10 mouse cellular contexts compared by ENCODE assay signal in the genomic region with DNA sequence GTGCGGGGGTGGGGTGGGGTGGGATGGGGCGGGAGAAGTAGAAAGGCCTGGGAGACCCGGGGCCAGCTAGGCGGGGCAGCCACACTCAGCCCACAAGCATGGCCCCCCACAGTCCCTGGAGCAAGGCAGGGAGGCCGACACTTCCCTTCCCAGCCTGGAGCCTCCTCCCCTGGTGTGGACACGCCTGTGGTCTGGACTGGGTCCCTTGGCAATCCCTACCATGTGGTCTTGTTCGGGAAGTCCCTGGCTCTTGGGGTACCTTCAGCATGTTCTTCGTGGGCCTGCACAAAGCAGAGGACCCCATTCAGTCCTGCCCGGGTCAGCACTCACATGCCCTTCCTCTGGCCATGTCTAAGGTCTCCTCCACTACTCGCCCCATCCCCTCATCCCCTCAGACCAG. TPM values are rescaled to one million over a fixed set of nuclear protein-coding genes. Genes with fewer than 3 reads are reported as not detected.
DNase-seq lines count a peak whose midpoint lies in the region; ATAC-seq and TF ChIP-seq lines count a peak whose summit lies in the region.
"Had no signal": no experiment of that assay in that cellular context is flagged by ENCODE, and none has a peak within 500 bp of the region (broad histone marks: within the 10 kb centered on the region; RNA-seq: fewer than 3 reads in every experiment).

No protein-coding gene starts in this region.

- 50% methylated on average over 10 of the region's 10 CpGs for WGBS in heart, adult 2 months
- 58% methylated on average over 10 of the region's 10 CpGs for WGBS in midbrain, embryonic 13.5 days
- WGBS in midbrain, embryonic 16.5 days, result 59% methylated on average over 10 of the region's 10 CpGs
- WGBS in embryonic facial prominence, embryonic 14.5 days, result 59% methylated on average over 10 of the region's 10 CpGs
- WGBS in midbrain, embryonic 14.5 days, result 61% methylated on average over 10 of the region's 10 CpGs

- H3K36me3 ChIP-seq in heart, adult 2 months (ENCODE audit: control insufficient read depth, insufficient read depth, low read length), result peaks cover 2% of the 10 kb centered on the region; the same call in 1 of the 2 replicates
- peaks cover 20% of the 10 kb centered on the region for H3K36me3 ChIP-seq in midbrain, embryonic 13.5 days
- no peaks in the 10 kb centered on the region for H3K36me3 ChIP-seq in midbrain, embryonic 16.5 days (ENCODE audit: control insufficient read depth, insufficient read depth, low read length)
- H3K36me3 ChIP-seq in embryonic facial prominence, embryonic 14.5 days (ENCODE audit: control insufficient read depth, insufficient read depth, low read length), result no peaks in the 10 kb centered on the region
- peaks cover 26% of the 10 kb centered on the region for H3K36me3 ChIP-seq in midbrain, embryonic 14.5 days (ENCODE audit: control insufficient read depth, insufficient read depth, low read length)
- H3K36me3 ChIP-seq: lung, embryonic 15.5 days had no signal

- H3K79me2 ChIP-seq in heart, adult 2 months (replicated peaks; ENCODE audit: control insufficient read depth, insufficient read depth, low read length), result 0 out of 2 replicates have a peak, but pooled peaks cover 1% of the 10 kb centered on the region

- H3K27me3 ChIP-seq in heart, adult 2 months (ENCODE audit: control insufficient read depth, insufficient read depth, low read length), result no peaks in the 10 kb centered on the region
- H3K27me3 ChIP-seq in midbrain, embryonic 13.5 days, result no peaks in the 10 kb centered on the region
- no peaks in the 10 kb centered on the region for H3K27me3 ChIP-seq in midbrain, embryonic 16.5 days (ENCODE audit: control insufficient read depth, insufficient read depth, low read depth, low read length)
- H3K27me3 ChIP-seq in embryonic facial prominence, embryonic 14.5 days (replicated peaks; ENCODE audit: control insufficient read depth, insufficient read depth, low read length), result no peaks in the 10 kb centered on the region
- H3K27me3 ChIP-seq in midbrain, embryonic 14.5 days (ENCODE audit: control insufficient read depth, insufficient read depth, low read length), result no peaks in the 10 kb centered on the region
- H3K27me3 ChIP-seq: lung, embryonic 15.5 days had no signal

- no peak overlapping the region for H3K9ac ChIP-seq in heart, adult 2 months (ENCODE audit: low read depth, low read length)
- 0 out of 2 replicates have a peak overlapping the region, but pooled peaks have one; percentile 12 for H3K9ac ChIP-seq in midbrain, embryonic 13.5 days (replicated peaks)
- no peak overlapping the region for H3K9ac ChIP-seq in midbrain, embryonic 16.5 days (ENCODE audit: low read depth, low read length)
- H3K9ac ChIP-seq in embryonic facial prominence, embryonic 14.5 days (ENCODE audit: low read depth, low read length), result no peak overlapping the region
- no peak overlapping the region for H3K9ac ChIP-seq in midbrain, embryonic 14.5 days (replicated peaks; ENCODE audit: low read length)
- H3K9ac ChIP-seq: lung, embryonic 15.5 days had no signal

- ATAC-seq in midbrain, embryonic 13.5 days, result no peak
- ATAC-seq in midbrain, embryonic 16.5 days, result no peak
- no peak for ATAC-seq in embryonic facial prominence, embryonic 14.5 days (ENCODE audit: low read depth)
- no peak for ATAC-seq in midbrain, embryonic 14.5 days (ENCODE audit: low FRiP score, low TSS enrichment)

- no peaks in the 10 kb centered on the region for H3K9me3 ChIP-seq in midbrain, embryonic 13.5 days
- H3K9me3 ChIP-seq in midbrain, embryonic 16.5 days (replicated peaks; ENCODE audit: control insufficient read depth, low read length, poor library complexity, severe bottlenecking), result no peaks in the 10 kb centered on the region
- no peaks in the 10 kb centered on the region for H3K9me3 ChIP-seq in embryonic facial prominence, embryonic 14.5 days (ENCODE audit: control insufficient read depth, low read length)
- no peaks in the 10 kb centered on the region for H3K9me3 ChIP-seq in midbrain, embryonic 14.5 days (ENCODE audit: control insufficient read depth, low read length)
- H3K9me3 ChIP-seq: lung, embryonic 15.5 days had no signal

- H3K4me1 ChIP-seq in heart, adult 2 months (ENCODE audit: control insufficient read depth, insufficient read depth, low read length), result peaks cover 47% of the 10 kb centered on the region
- peaks cover 100% of the 10 kb centered on the region for H3K4me1 ChIP-seq in midbrain, embryonic 13.5 days (replicated peaks)
- peaks cover 75% of the 10 kb centered on the region for H3K4me1 ChIP-seq in midbrain, embryonic 16.5 days (ENCODE audit: control insufficient read depth, insufficient read depth, low read length)
- peaks cover 95% of the 10 kb centered on the region for H3K4me1 ChIP-seq in embryonic facial prominence, embryonic 14.5 days (ENCODE audit: control insufficient read depth, insufficient read depth, low read length)
- peaks cover 83% of the 10 kb centered on the region for H3K4me1 ChIP-seq in midbrain, embryonic 14.5 days (ENCODE audit: control insufficient read depth, insufficient read depth, low read length)

- intact Hi-C loops in heart, adult 2 months (cut with DNase I), result loop anchor here (5.0 kb wide), 1 partner anchor 114 kb away; no protein-coding TSS in a partner anchor

- H3K4me3 ChIP-seq in heart, adult 2 months, result no peak overlapping the region
- H3K4me3 ChIP-seq in midbrain, embryonic 13.5 days (replicated peaks), result no peak overlapping the region
- H3K4me3 ChIP-seq in midbrain, embryonic 16.5 days (ENCODE audit: low read depth, low read length), result no peak overlapping the region
- no peak overlapping the region for H3K4me3 ChIP-seq in embryonic facial prominence, embryonic 14.5 days (ENCODE audit: low read depth, low read length)
- H3K4me3 ChIP-seq in midbrain, embryonic 14.5 days (replicated peaks; ENCODE audit: low read depth, low read length), result no peak overlapping the region
- H3K4me3 ChIP-seq: lung, embryonic 15.5 days had no signal

- DNase-seq in heart, adult 2 months, result peak; percentile 66 to 71
- no peak for DNase-seq in heart, postnatal 4 days
- peak; percentile 66 for DNase-seq in embryonic facial prominence, embryonic 14.5 days (ENCODE audit: low spot score)
- DNase-seq in midbrain, embryonic 14.5 days, result no peak
- DNase-seq in ovary, postnatal 10 days (ENCODE audit: low spot score), result no peak
- no peak for DNase-seq in urinary bladder, postnatal 10 days (ENCODE audit: low spot score)
- DNase-seq: thymus, postnatal 36 days had no signal

- H3K27ac ChIP-seq in heart, adult 2 months, result peak overlapping the region; percentile 49
- no peak overlapping the region; the same call in 1 of the 2 replicates for H3K27ac ChIP-seq in midbrain, embryonic 13.5 days
- H3K27ac ChIP-seq in midbrain, embryonic 16.5 days (ENCODE audit: low read length), result no peak overlapping the region
- H3K27ac ChIP-seq in embryonic facial prominence, embryonic 14.5 days (replicated peaks; ENCODE audit: low read depth, low read length), result 0 out of 2 replicates have a peak overlapping the region, but pooled peaks have one; percentile 28
- H3K27ac ChIP-seq in midbrain, embryonic 14.5 days (replicated peaks; ENCODE audit: low read depth, low read length), result 0 out of 2 replicates have a peak overlapping the region, but pooled peaks have one; percentile 20

- H3K4me2 ChIP-seq in midbrain, embryonic 13.5 days (replicated peaks), result no peak overlapping the region
- H3K4me2 ChIP-seq in midbrain, embryonic 16.5 days (ENCODE audit: low read length), result no peak overlapping the region
- H3K4me2 ChIP-seq in embryonic facial prominence, embryonic 14.5 days (ENCODE audit: low read depth, low read length), result no peak overlapping the region
- no peak overlapping the region for H3K4me2 ChIP-seq in midbrain, embryonic 14.5 days (ENCODE audit: low read length)
- H3K4me2 ChIP-seq: lung, embryonic 15.5 days had no signal

- no peak for TF ChIP-seq POLR2A in heart, adult 2 months (IDR thresholded peaks at IDR 0.05; ENCODE audit: insufficient read depth, low read depth, low read length)

- TF ChIP-seq EP300 in heart, adult 2 months (IDR thresholded peaks at IDR 0.05; ENCODE audit: insufficient read depth, low read depth, low read length), result no peak

- no peak for TF ChIP-seq CTCF in heart, adult 2 months (IDR thresholded peaks at IDR 0.05)

RNA-seq across cellular contexts. Expression of a gene that starts 23.8 kb away (rescaled TPM):
- 1 to 10 TPM; 5.4 to 9.7 TPM for total RNA-seq in heart, adult 2 months (2021)
- 5.9 and 6.4 TPM in 2 replicates for polyA plus RNA-seq in heart, adult 2 months (2012; rRNA removed)
- total RNA-seq in heart, postnatal 4 days (2021), result 10 to 100 TPM; 14.1 to 16.5 TPM
- 17.4 and 19.5 TPM in 2 replicates for polyA plus RNA-seq in midbrain, embryonic 13.5 days (2015; fragmentation: Nextera tagmentation; extraction: Ambion mirVana)
- 9.7 and 13.7 TPM in 2 replicates for polyA plus RNA-seq in midbrain, embryonic 16.5 days (2015; fragmentation: Nextera tagmentation; extraction: Ambion mirVana)
- 11.1 and 12.0 TPM in 2 replicates for polyA plus RNA-seq in embryonic facial prominence, embryonic 14.5 days (2014; fragmentation: Nextera tagmentation; extraction: Ambion mirVana)
- 20.0 and 25.9 TPM in 2 replicates for polyA plus RNA-seq in midbrain, embryonic 14.5 days (2014; fragmentation: Nextera tagmentation; extraction: Ambion mirVana)

Comparison
In these comparisons a context has a peak if more than half of its experiments do, and no peak if none do; other contexts are left out.
1. DNase-seq: peak in heart, adult 2 months (2 of 2) and embryonic facial prominence, embryonic 14.5 days (single experiment); none in heart, postnatal 4 days (single experiment), midbrain, embryonic 14.5 days (single experiment), ovary, postnatal 10 days (single experiment) and urinary bladder, postnatal 10 days (single experiment).
2. H3K27ac ChIP-seq: peak in heart, adult 2 months (single experiment), embryonic facial prominence, embryonic 14.5 days (single experiment) and midbrain, embryonic 14.5 days (single experiment); none in midbrain, embryonic 13.5 days (single experiment) and midbrain, embryonic 16.5 days (single experiment).